Mouse (Mus musculus) heart, postnatal 0 days (tissue): ENCODE results near the gene Daam2. TPM values are rescaled to one million over a fixed set of nuclear protein-coding genes. Genes with fewer than 3 reads are reported as not detected.

Experiments
- ATAC-seq: fragments of 200-750 bp; cut with Nextera tagmentation; 2 replicates; pipeline ENCODE4 v1.8.0; 2017; ENCODE audit warnings: low read depth, moderate number of reproducible peaks, moderate library complexity; ENCODE audit not compliant: insufficient read depth
- DNase-seq: peaks from one replicate; pipeline ENCODE4 v3.0.0-alpha.2; 2016; ENCODE audit warnings: low spot score
- H3K27ac ChIP-seq: fragments of 300-500 bp; sonication (generic); 2 replicates; pipeline ENCODE4 v1.5.1; 2014; ENCODE audit warnings: low read depth, mild to moderate bottlenecking
- H3K27me3 ChIP-seq: fragments of 300-500 bp; sonication (generic); 2 replicates; pipeline ENCODE4 v1.6.1; 2014; ENCODE audit warnings: low read length, mixed read lengths; ENCODE audit not compliant: control insufficient read depth, insufficient read depth
- H3K36me3 ChIP-seq: fragments of 300-500 bp; sonication (generic); replicated peaks from 2 replicates; pipeline ENCODE4 v1.6.1; 2014; ENCODE audit warnings: low read length, mixed read lengths; ENCODE audit not compliant: control insufficient read depth, insufficient read depth
- H3K4me1 ChIP-seq: fragments of 300-500 bp; sonication (generic); 2 replicates; pipeline ENCODE4 v1.6.1; 2014; ENCODE audit warnings: antibody characterized with exemption; ENCODE audit not compliant: control insufficient read depth, insufficient read depth
- H3K4me2 ChIP-seq: fragments of 300-500 bp; sonication (generic); 2 replicates; pipeline ENCODE4 v1.6.1; 2014; ENCODE audit warnings: low read depth, mild to moderate bottlenecking, low read length, moderate library complexity
- H3K4me3 ChIP-seq: fragments of 300-500 bp; sonication (generic); 2 replicates; pipeline ENCODE4 v1.5.1; 2014; ENCODE audit warnings: low read depth, low read length
- H3K9ac ChIP-seq: fragments of 300-500 bp; sonication (generic); replicated peaks from 2 replicates; pipeline ENCODE4 v1.6.1; 2014; ENCODE audit warnings: low read depth, low read length, mixed read lengths
- H3K9me3 ChIP-seq: fragments of 300-500 bp; sonication (generic); replicated peaks from 2 replicates; pipeline ENCODE4 v1.6.1; 2016; ENCODE audit warnings: low read length; ENCODE audit not compliant: control insufficient read depth
- CTCF ChIP-seq: IDR thresholded peaks from 2 replicates; pipeline ENCODE4 v1.5.1; 2016; ENCODE audit warnings: antibody characterized with exemption, control low read depth, low read depth
- EP300 ChIP-seq: IDR thresholded peaks from 2 replicates; pipeline ENCODE4 v1.6.1; 2016; ENCODE audit warnings: antibody characterized with exemption, low read depth
- WGBS: fragments of 180-500 bp; shearing (Covaris S2); extraction: QIAGEN DNeasy Blood & Tissue Kit; methylation state at CpG from one replicate; pipeline ENCODE4 v1.1.7; 2014; 5-methylcytosine and 5-hydroxymethylcytosine counted together
- polyA plus RNA-seq: library from polyadenylated mRNA; unstranded; fragments of >200 nt; fragmentation: Nextera tagmentation; extraction: Ambion mirVana; gene quantifications from 2 replicates; pipeline ENCODE4 v1.2.1, GENCODE M21; 2015
- total RNA-seq: library from RNA; depleted of rRNA; stranded (reverse); fragments of >200 nt; gene quantifications from 2 replicates; pipeline ENCODE4 v1.2.3, GENCODE M21; 2014; ENCODE audit warnings: low replicate concordance

Gene Daam2
- total and polyA plus RNA-seq, 2 experiments from 2014 or later = 2.4 to 10.5 TPM

- no peak overlapping the region for H3K9ac ChIP-seq
- no peaks in the 10 kb centered on the region for H3K9me3 ChIP-seq
- DNase-seq (no peak), ATAC-seq (no peak)
- no peak overlapping the region for H3K4me2 ChIP-seq
- peaks cover 41% of the 10 kb centered on the region; the same call in 1 of the 2 replicates for H3K36me3 ChIP-seq
- TF ChIP-seq CTCF (no peak), EP300 (no peak)
- H3K27ac ChIP-seq = no peak overlapping the region
- H3K4me3 ChIP-seq = no peak overlapping the region
- no peaks in the 10 kb centered on the region for H3K27me3 ChIP-seq
- H3K4me1 ChIP-seq = no peaks in the 10 kb centered on the region
- WGBS = 89% methylated on average over 18 of the region's 18 CpGs
Observed at GRCm38 (mm10) chr17:49458386-49458785, 105.8 kb downstream of the Daam2 start.

- Histone ChIP-seq H3K4me2 (no peak overlapping the region), H3K27me3 (no peaks in the 10 kb centered on the region), H3K9ac (no peak overlapping the region), H3K27ac (no peak overlapping the region), H3K36me3 (peaks cover 42% of the 10 kb centered on the region; the same call in 1 of the 2 replicates), H3K9me3 (no peaks in the 10 kb centered on the region), H3K4me1 (no peaks in the 10 kb centered on the region), H3K4me3 (no peak overlapping the region)
- WGBS = 57% methylated on average over 3 of the region's 3 CpGs
- no peak for DNase-seq
- TF ChIP-seq CTCF = no peak
- no peak for TF ChIP-seq EP300
- ATAC-seq = no peak
Observed at GRCm38 (mm10) chr17:49457833-49458232, 106.3 kb downstream of the Daam2 start.

- 76% methylated on average over 4 of the region's 4 CpGs for WGBS
- H3K9ac ChIP-seq = no peak overlapping the region
- H3K4me2 ChIP-seq = no peak overlapping the region
- peaks cover 42% of the 10 kb centered on the region; the same call in 1 of the 2 replicates for H3K36me3 ChIP-seq
- no peaks in the 10 kb centered on the region for H3K4me1 ChIP-seq
- no peaks in the 10 kb centered on the region for H3K27me3 ChIP-seq
- DNase-seq (no peak), ATAC-seq (no peak)
- no peak for TF ChIP-seq EP300
- no peak for TF ChIP-seq CTCF
- no peak overlapping the region for H3K27ac ChIP-seq
- H3K4me3 ChIP-seq = no peak overlapping the region
- H3K9me3 ChIP-seq = no peaks in the 10 kb centered on the region
Observed at GRCm38 (mm10) chr17:49456334-49456733, 107.8 kb downstream of the Daam2 start.

GRCm38 (mm10) chr17:49450922-49451321 lies 113.2 kb downstream of the Daam2 start:
- Histone ChIP-seq H3K4me3 (no peak overlapping the region), H3K9ac (no peak overlapping the region), H3K9me3 (no peaks in the 10 kb centered on the region), H3K4me2 (no peak overlapping the region), H3K36me3 (peaks cover 39% of the 10 kb centered on the region), H3K4me1 (peaks cover 8% of the 10 kb centered on the region; the same call in 1 of the 2 replicates), H3K27me3 (no peaks in the 10 kb centered on the region), H3K27ac (no peak overlapping the region)
- no peak for TF ChIP-seq EP300
- no peak for TF ChIP-seq CTCF
- WGBS = 68% methylated on average over 6 of the region's 6 CpGs
- peak; percentile 30; the same call in 1 of the 2 replicates for ATAC-seq
- DNase-seq = no peak

- ATAC-seq (peak; percentile 53), DNase-seq (no peak)
- TF ChIP-seq EP300 (no peak), CTCF (no peak)
- Histone ChIP-seq H3K27ac (no peak overlapping the region), H3K4me1 (peaks cover 8% of the 10 kb centered on the region; the same call in 1 of the 2 replicates), H3K4me2 (no peak overlapping the region), H3K9ac (no peak overlapping the region), H3K4me3 (no peak overlapping the region), H3K9me3 (no peaks in the 10 kb centered on the region), H3K27me3 (no peaks in the 10 kb centered on the region), H3K36me3 (peaks cover 23% of the 10 kb centered on the region)
- 80% methylated on average over 8 of the region's 8 CpGs for WGBS
Observed at GRCm38 (mm10) chr17:49449230-49449608, 114.9 kb downstream of the Daam2 start.
